Mouse (Mus musculus): ENCODE measurements around the gene Unc80.

- TF ChIP-seq CTCF (IDR thresholded peaks at IDR 0.05; ENCODE audit: extremely low read depth, insufficient read depth, low read length) (no peak), POLR2A (IDR thresholded peaks at IDR 0.05; ENCODE audit: extremely low read depth, insufficient read depth, low read length) (no peak)
These were observed 101.6 kb downstream of the Unc80 start for GRCm38 (mm10) chr1:66569736-66570135.

Measured in cortical plate, adult 2 months (tissue).